Comparison of ENCODE assay signal across 8 mouse cellular contexts in the genomic region with DNA sequence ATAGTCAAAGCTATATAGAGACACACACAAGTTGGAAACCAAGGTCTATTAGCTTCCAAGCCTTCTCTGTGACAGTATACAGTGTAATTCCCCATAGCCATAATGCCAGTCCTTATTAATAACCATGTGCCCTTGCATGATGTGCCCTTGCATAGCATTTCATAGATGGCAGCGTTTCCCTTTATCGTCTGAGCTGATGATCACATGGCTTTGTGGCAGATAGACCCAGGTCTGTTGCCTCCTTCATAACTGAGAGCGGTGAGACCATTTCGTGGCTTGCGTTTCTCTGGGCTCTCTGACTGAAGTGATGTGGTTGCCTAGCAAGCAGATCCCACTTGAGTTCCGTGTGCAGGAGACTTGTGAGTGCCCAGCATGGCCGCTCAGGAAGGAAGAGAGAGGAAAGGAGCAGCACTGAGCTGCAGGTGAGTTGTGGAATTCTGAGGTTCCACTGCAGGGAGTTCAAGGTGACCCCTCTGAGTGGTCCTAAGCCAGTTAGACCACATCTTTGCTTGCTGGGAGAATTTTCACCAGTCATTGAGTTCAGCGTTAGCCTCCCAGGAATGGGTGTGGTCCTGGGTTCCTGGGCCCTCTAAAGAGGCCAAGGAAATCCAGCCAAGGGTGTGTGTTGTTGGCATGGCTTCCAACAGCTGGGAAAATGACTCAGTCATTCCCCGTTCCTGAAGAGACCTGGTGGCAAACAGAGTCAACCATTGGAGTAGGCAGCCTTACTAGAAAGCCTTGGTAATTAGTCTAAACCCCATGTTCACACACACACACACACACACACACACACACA.
"Had no signal": no experiment of that assay in that cellular context is flagged by ENCODE, and none has a peak within 500 bp of the region (broad histone marks: within the 10 kb centered on the region; RNA-seq: fewer than 3 reads in every experiment).

No protein-coding gene starts in this region.

- DNase-seq: kidney, adult 18-20 months; kidney, postnatal 10 days; kidney, postnatal 4 days; left cerebral cortex, postnatal 4 days; lung, embryonic 14.5 days; right cerebral cortex, postnatal 14 days; thymus, adult 2 months; thymus, postnatal 25 days had no signal
